Mouse (Mus musculus) layer of hippocampus, adult 9-10 months (tissue): ENCODE measurements around the gene Acp5.
"Not testable (repeated sequence)": the region's sequence is repeated elsewhere in the genome, so short reads cannot be mapped to it uniquely, and the experiment has no call there.

Experiments
- DNase-seq: peaks from one replicate; pipeline ENCODE4 v3.0.0; 2022; ENCODE audit warnings: low spot score

Gene Acp5

GRCm38 (mm10) chr9:22135644-22136390 is at the start of gene Acp5:
Gene Acp5, minus strand, starts transcription at chr9:22135711.
- no peak for DNase-seq

- DNase-seq = no peak
Observed at GRCm38 (mm10) chr9:22172318-22172717, 36.8 kb upstream of the Acp5 start.

GRCm38 (mm10) chr9:22169327-22169726 is 33.8 kb upstream of the Acp5 start:
- no peak for DNase-seq

GRCm38 (mm10) chr9:22167751-22168150 is 32.2 kb upstream of the Acp5 start:
- no peak for DNase-seq

GRCm38 (mm10) chr9:22166686-22167085 is 31.2 kb upstream of the Acp5 start:
- DNase-seq = no peak

- DNase-seq = no peak
Observed at GRCm38 (mm10) chr9:22165964-22166363, 30.5 kb upstream of the Acp5 start.

- DNase-seq = no peak
Observed at GRCm38 (mm10) chr9:22164711-22165668, 29.5 kb upstream of the Acp5 start.

- DNase-seq = no peak
Observed at GRCm38 (mm10) chr9:22162912-22163311, 27.4 kb upstream of the Acp5 start.

GRCm38 (mm10) chr9:22162305-22162704 is 26.8 kb upstream of the Acp5 start:
- no peak for DNase-seq

GRCm38 (mm10) chr9:22161299-22161698 is 25.8 kb upstream of the Acp5 start:
- no peak for DNase-seq

GRCm38 (mm10) chr9:22157516-22158265 is 22.2 kb upstream of the Acp5 start:
- no peak for DNase-seq

- peak; percentile 93 for DNase-seq
Observed at GRCm38 (mm10) chr9:22156497-22157245, 21.2 kb upstream of the Acp5 start, which contains the start of gene Pigyl. Gene Pigyl, plus strand, starts transcription at chr9:22156846.

- peak; percentile 65 for DNase-seq
Observed at GRCm38 (mm10) chr9:22155614-22156013, 20.1 kb upstream of the Acp5 start.

GRCm38 (mm10) chr9:22153810-22154209 is 18.3 kb upstream of the Acp5 start:
- no peak for DNase-seq

- DNase-seq = no peak
Observed at GRCm38 (mm10) chr9:22150946-22151345, 15.4 kb upstream of the Acp5 start.

- not testable (repeated sequence) for DNase-seq
Observed at GRCm38 (mm10) chr9:22150249-22150693, 14.8 kb upstream of the Acp5 start.

- no peak for DNase-seq
Observed at GRCm38 (mm10) chr9:22149426-22150248, 14.1 kb upstream of the Acp5 start.

- DNase-seq = no peak
Observed at GRCm38 (mm10) chr9:22144304-22144965, 8.9 kb upstream of the Acp5 start.

GRCm38 (mm10) chr9:22143108-22144037 is 7.9 kb upstream of the Acp5 start:
- DNase-seq = peak; percentile 82
